Mouse (Mus musculus) forebrain, embryonic 10.5 days (tissue): Measurements from ENCODE around the gene Lsm14b. TPM values are rescaled to one million over a fixed set of nuclear protein-coding genes. Genes with fewer than 3 reads are reported as not detected.

ENCODE experiments used
- DNase-seq: peaks from one replicate; pipeline ENCODE4 v3.0.0-alpha.2; 2017; ENCODE audit warnings: low spot score; ENCODE audit errors: extremely low spot score
- H3K27ac ChIP-seq: fragments of 300-500 bp; sonication (generic); 2 replicates; pipeline ENCODE4 v1.5.1; 2016; ENCODE audit warnings: mild to moderate bottlenecking
- H3K27me3 ChIP-seq: fragments of 300-500 bp; sonication (generic); 2 replicates; pipeline ENCODE4 v1.6.1; 2016; ENCODE audit warnings: mild to moderate bottlenecking; ENCODE audit not compliant: poor library complexity, severe bottlenecking
- H3K36me3 ChIP-seq: fragments of 300-500 bp; sonication (generic); replicated peaks from 2 replicates; pipeline ENCODE4 v1.6.1; 2016; ENCODE audit warnings: mild to moderate bottlenecking, moderate library complexity
- H3K4me1 ChIP-seq: fragments of 300-500 bp; sonication (generic); 2 replicates; pipeline ENCODE4 v1.6.1; 2016
- H3K4me3 ChIP-seq: fragments of 300-500 bp; sonication (generic); 2 replicates; pipeline ENCODE4 v1.5.1; 2016; ENCODE audit warnings: mild to moderate bottlenecking, moderate library complexity
- H3K9me3 ChIP-seq: fragments of 300-500 bp; sonication (generic); 2 replicates; pipeline ENCODE4 v1.6.1; 2016; ENCODE audit warnings: mild to moderate bottlenecking, moderate library complexity
- WGBS: fragments of 180-500 bp; shearing (Covaris S2); methylation state at CpG from one replicate; pipeline ENCODE4 v1.1.7; 2016; 5-methylcytosine and 5-hydroxymethylcytosine counted together
- polyA plus RNA-seq: library from polyadenylated mRNA; unstranded; fragments of >200 nt; fragmentation: Nextera tagmentation; extraction: Ambion mirVana; gene quantifications from 2 replicates; pipeline ENCODE4 v1.2.1, GENCODE M21; 2016

The Lsm14b gene
- polyA plus RNA-seq, 1 experiment from 2014 or later = 8.9 TPM

- Histone ChIP-seq H3K27ac (no peak overlapping the region), H3K9me3 (no peaks in the 10 kb centered on the region), H3K4me3 (no peak overlapping the region), H3K27me3 (no peaks in the 10 kb centered on the region), H3K4me1 (peaks cover 40% of the 10 kb centered on the region), H3K36me3 (peaks cover 38% of the 10 kb centered on the region)
- DNase-seq = no peak
- 60% methylated on average over 4 of the region's 4 CpGs for WGBS
These were observed 20.5 kb downstream of the Lsm14b start for GRCm38 (mm10) chr2:180045283-180045682.

GRCm38 (mm10) chr2:180047580-180047979 is 22.8 kb downstream of the Lsm14b start:
- H3K36me3 ChIP-seq = peaks cover 38% of the 10 kb centered on the region
- DNase-seq = no peak
- H3K4me3 ChIP-seq = no peak overlapping the region
- no peaks in the 10 kb centered on the region for H3K27me3 ChIP-seq
- peaks cover 33% of the 10 kb centered on the region for H3K4me1 ChIP-seq
- H3K27ac ChIP-seq = no peak overlapping the region
- no peaks in the 10 kb centered on the region for H3K9me3 ChIP-seq
- WGBS = 93% methylated on average over 3 of the region's 3 CpGs

DNA sequence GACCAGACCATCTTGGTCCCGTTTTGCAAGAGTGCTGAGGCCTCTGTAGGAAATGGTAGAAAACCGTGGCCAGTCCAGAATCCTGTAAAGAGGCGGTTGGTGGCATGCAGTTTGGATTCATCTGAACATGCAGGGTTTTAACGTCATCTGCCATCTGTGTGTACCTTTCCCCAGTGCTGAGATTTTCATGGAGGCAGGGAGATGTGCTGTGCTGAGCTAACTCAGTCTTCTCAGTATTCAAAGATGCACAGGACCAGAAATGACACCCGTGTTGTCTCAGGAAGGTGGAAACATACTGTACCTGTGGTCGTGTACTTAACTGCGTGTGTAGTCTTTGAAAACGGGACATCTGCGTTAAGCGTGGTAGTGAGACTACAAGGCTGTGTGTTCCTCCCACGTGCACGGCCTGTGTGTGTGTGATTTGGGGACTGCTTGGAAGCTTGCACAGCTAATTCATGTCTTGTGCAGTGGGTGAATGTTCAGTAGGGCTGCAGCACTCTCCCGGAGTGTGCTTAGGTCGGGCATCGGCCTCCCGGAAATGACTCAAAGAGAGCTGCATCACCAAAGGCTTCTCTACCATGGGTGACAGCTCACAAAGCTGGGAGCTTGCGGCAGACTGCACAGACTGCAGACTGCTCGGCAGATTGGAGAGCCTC is 23.3 kb downstream of the Lsm14b start:
- Histone ChIP-seq H3K36me3 (peaks cover 43% of the 10 kb centered on the region), H3K27me3 (no peaks in the 10 kb centered on the region), H3K27ac (no peak overlapping the region), H3K4me1 (peaks cover 32% of the 10 kb centered on the region), H3K9me3 (no peaks in the 10 kb centered on the region), H3K4me3 (no peak overlapping the region)
- no peak for DNase-seq
- 92% methylated on average over 18 of the region's 18 CpGs for WGBS

GRCm38 (mm10) chr2:180050986-180051385 is 26.2 kb downstream of the Lsm14b start:
- DNase-seq = peak; percentile 85
- peaks cover 66% of the 10 kb centered on the region for H3K36me3 ChIP-seq
- no peak overlapping the region for H3K27ac ChIP-seq
- H3K4me1 ChIP-seq = peaks cover 9% of the 10 kb centered on the region; the same call in 1 of the 2 replicates
- H3K9me3 ChIP-seq = no peaks in the 10 kb centered on the region
- WGBS = 21% methylated on average over 5 of the region's 5 CpGs
- H3K4me3 ChIP-seq = no peak overlapping the region
- no peaks in the 10 kb centered on the region for H3K27me3 ChIP-seq

GRCm38 (mm10) chr2:180051986-180052733 is 27.4 kb downstream of the Lsm14b start:
- H3K36me3 ChIP-seq = peaks cover 66% of the 10 kb centered on the region
- H3K4me3 ChIP-seq = no peak overlapping the region
- no peak for DNase-seq
- 90% methylated on average over 14 of the region's 14 CpGs for WGBS
- no peaks in the 10 kb centered on the region for H3K9me3 ChIP-seq
- no peak overlapping the region for H3K27ac ChIP-seq
- no peaks in the 10 kb centered on the region for H3K27me3 ChIP-seq
- H3K4me1 ChIP-seq = peaks cover 9% of the 10 kb centered on the region; the same call in 1 of the 2 replicates

- Histone ChIP-seq H3K9me3 (no peaks in the 10 kb centered on the region), H3K27me3 (no peaks in the 10 kb centered on the region), H3K36me3 (peaks cover 66% of the 10 kb centered on the region), H3K27ac (no peak overlapping the region), H3K4me3 (no peak overlapping the region), H3K4me1 (peaks cover 9% of the 10 kb centered on the region; the same call in 1 of the 2 replicates)
- no peak for DNase-seq
- WGBS = 97% methylated on average over 9 of the region's 9 CpGs
These were observed 28.2 kb downstream of the Lsm14b start for GRCm38 (mm10) chr2:180053001-180053400.

DNA sequence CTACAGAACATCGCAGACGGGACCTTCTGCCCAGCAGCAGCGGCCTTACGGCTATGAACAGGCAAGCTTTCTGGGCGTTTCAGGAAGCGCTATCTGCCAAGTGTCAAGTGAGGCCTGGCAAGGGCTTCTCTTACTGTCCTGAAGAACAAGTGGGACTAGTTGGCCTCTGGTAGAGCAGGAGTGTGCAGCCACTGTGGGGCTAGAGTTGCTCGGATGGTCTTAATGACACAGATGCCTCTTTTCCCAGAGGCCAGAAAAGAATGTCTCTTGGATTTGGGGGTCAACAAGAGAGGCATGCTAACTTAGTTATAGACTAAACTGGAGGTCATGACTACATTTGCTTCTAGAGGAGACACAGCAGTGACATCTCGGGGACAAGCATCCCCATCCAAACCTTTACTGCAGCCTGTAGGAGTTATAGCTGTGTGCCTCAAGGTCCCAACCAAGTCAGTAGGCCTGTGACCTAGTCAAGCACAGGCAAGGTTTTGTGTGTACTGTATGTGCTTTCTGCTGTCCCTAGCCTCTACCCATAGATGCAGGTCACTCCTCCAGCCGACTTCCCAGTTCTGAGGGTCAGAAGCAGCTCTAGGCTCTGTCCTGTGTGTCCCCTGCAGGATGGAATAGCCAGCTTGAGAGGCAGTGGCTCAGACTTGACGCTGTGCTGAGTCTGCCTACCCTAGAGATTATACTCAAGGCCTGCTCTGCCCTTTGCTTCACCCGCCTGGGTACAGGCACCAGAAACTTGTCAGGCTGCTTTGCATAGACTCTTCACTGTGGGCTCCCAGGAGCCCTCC is 38.7 kb downstream of the Lsm14b start:
- H3K9me3 ChIP-seq = peaks cover 18% of the 10 kb centered on the region
- H3K4me1 ChIP-seq = no peaks in the 10 kb centered on the region
- DNase-seq = no peak
- H3K27ac ChIP-seq = no peak overlapping the region
- no peaks in the 10 kb centered on the region for H3K27me3 ChIP-seq
- H3K36me3 ChIP-seq = peaks cover 89% of the 10 kb centered on the region
- H3K4me3 ChIP-seq = no peak overlapping the region
- WGBS = 96% methylated on average over 11 of the region's 11 CpGs

DNA sequence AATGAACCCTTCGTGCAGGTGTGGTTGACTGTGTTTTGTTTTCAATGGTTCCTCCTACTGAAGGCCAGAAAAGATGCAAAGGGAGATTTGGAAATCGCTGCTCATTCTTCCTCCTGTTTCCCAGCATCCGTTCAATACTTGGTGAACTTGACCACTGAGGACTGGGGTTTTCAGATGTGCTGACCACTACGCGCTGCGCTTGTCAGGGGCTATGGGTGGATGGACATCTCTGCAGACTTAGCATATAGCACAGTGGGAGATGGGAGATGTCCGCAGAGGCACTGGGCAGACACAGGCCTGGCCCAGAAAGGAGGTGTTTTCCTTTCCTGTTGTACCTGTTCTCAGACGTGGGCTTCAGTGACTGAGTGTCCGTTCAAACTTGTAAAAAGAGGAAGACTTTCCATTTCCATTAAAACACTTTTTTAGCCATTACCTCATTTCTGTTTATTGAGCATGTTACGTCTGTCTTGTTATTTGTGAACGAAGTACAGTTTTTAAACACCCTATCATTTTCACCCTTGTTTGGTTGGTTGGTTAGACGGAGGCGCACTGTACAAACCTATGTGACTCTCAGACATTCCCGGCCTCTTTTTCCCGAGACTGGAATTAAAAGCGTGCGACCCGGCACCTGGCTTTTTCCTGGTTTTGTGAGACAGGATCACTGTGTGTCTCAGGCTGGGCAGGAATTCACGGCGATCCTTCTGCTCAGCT is 45.1 kb downstream of the Lsm14b start:
- Histone ChIP-seq H3K9me3 (peaks cover 8% of the 10 kb centered on the region), H3K4me1 (peaks cover 22% of the 10 kb centered on the region), H3K27ac (peak overlapping the region; percentile 90), H3K4me3 (peak overlapping the region; percentile 81), H3K27me3 (no peaks in the 10 kb centered on the region), H3K36me3 (peaks cover 45% of the 10 kb centered on the region)
- WGBS = 37% methylated on average over 20 of the region's 20 CpGs
- DNase-seq = no peak

GRCm38 (mm10) chr2:180070481-180071453 is 46.0 kb downstream of the Lsm14b start, which contains the start of gene Mtg2:
Gene Mtg2 (plus strand): TSS chr2:180070588.
- H3K4me3 ChIP-seq = peak within 1 kb of the TSS; percentile 81
- peak; percentile 95 for DNase-seq
- H3K9me3 ChIP-seq = no peaks in the 10 kb centered on the region
- peaks cover 22% of the 10 kb centered on the region for H3K4me1 ChIP-seq
- H3K36me3 ChIP-seq = peaks cover 37% of the 10 kb centered on the region
- H3K27me3 ChIP-seq = no peaks in the 10 kb centered on the region
- H3K27ac ChIP-seq = peak within 1 kb of the TSS; percentile 90
- 5% methylated on average over 58 of the region's 58 CpGs for WGBS

DNA sequence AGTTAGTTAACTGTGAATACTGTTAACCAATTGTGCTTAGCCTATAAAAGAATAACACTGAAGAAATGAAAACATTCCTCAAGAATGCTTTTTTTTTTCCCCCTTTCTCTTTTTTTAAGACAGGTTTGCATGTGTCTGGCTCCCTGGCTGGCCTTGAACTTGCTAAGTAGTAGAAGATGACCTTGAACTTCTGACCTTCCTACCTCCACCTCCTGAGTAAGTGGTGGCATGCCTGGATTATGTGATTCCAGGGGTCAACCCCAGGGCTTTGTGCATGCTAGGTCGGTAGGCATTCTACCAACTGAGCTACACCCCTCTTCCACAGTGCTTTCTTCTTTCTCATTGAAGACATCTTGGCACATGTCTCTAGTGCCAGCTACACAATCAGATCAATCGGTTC is 46.9 kb downstream of the Lsm14b start:
- Histone ChIP-seq H3K36me3 (peaks cover 34% of the 10 kb centered on the region), H3K27ac (no peak overlapping the region), H3K27me3 (no peaks in the 10 kb centered on the region), H3K4me3 (no peak overlapping the region), H3K9me3 (no peaks in the 10 kb centered on the region), H3K4me1 (peaks cover 22% of the 10 kb centered on the region)
- 89% methylated on average over 2 of the region's 2 CpGs for WGBS
- no peak for DNase-seq

DNA sequence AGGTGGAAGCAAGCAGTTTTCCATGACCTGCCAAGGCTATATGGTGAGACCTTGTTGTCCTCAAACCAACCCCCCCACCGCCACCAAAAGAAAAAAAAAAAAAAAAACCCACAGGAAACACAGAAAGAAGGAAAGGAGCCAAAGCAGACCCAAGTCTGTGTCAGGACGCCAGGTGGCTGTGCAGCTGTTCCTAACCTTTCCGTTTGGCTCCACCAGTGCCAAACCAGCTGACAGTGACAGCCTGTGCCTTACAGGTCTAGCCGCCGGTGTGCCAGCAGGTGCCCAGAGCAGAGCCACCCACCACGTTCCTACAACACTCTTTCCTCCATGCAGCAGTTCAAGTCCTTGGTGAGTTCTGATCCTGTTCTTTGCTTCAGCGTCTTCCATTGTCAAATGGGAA is 48.1 kb downstream of the Lsm14b start:
- peaks cover 35% of the 10 kb centered on the region for H3K36me3 ChIP-seq
- H3K4me3 ChIP-seq = no peak overlapping the region
- DNase-seq = no peak
- no peak overlapping the region for H3K27ac ChIP-seq
- H3K4me1 ChIP-seq = peaks cover 22% of the 10 kb centered on the region
- WGBS = 88% methylated on average over 7 of the region's 7 CpGs
- H3K27me3 ChIP-seq = no peaks in the 10 kb centered on the region
- no peaks in the 10 kb centered on the region for H3K9me3 ChIP-seq
